Mouse (Mus musculus) kidney, embryonic 14.5 days (tissue): ENCODE measurements around the gene Plvap. TPM values are rescaled to one million over a fixed set of nuclear protein-coding genes. Genes with fewer than 3 reads are reported as not detected.
"Not testable (repeated sequence)": the region's sequence is repeated elsewhere in the genome, so short reads cannot be mapped to it uniquely, and the experiment has no call there.

Experiments
- ATAC-seq: fragments of 200-750 bp; cut with Nextera tagmentation; 2 replicates; pipeline ENCODE4 v1.8.0; 2017; ENCODE audit warnings: moderate number of reproducible peaks, mild to moderate bottlenecking, moderate TSS enrichment, moderate library complexity; ENCODE audit not compliant: low FRiP score, low TSS enrichment
- H3K27ac ChIP-seq: fragments of 300-500 bp; sonication (generic); 2 replicates; pipeline ENCODE4 v1.5.1; 2014; ENCODE audit warnings: low read depth, mild to moderate bottlenecking, low read length, moderate library complexity, mixed read lengths
- H3K27me3 ChIP-seq: fragments of 300-500 bp; sonication (generic); 2 replicates; pipeline ENCODE4 v1.6.1; 2014; ENCODE audit warnings: mild to moderate bottlenecking, low read length; ENCODE audit not compliant: control insufficient read depth, insufficient read depth
- H3K36me3 ChIP-seq: fragments of 300-500 bp; sonication (generic); 2 replicates; pipeline ENCODE4 v1.6.1; 2014; ENCODE audit warnings: low read length, mixed read lengths; ENCODE audit not compliant: control insufficient read depth, insufficient read depth
- H3K4me1 ChIP-seq: fragments of 300-500 bp; sonication (generic); 2 replicates; pipeline ENCODE4 v1.6.1; 2014; ENCODE audit warnings: low read length, mixed read lengths; ENCODE audit not compliant: control insufficient read depth, insufficient read depth
- H3K4me2 ChIP-seq: fragments of 300-500 bp; sonication (generic); replicated peaks from 2 replicates; pipeline ENCODE4 v1.6.1; 2014; ENCODE audit warnings: low read depth, mild to moderate bottlenecking, low read length
- H3K4me3 ChIP-seq: fragments of 300-500 bp; sonication (generic); 2 replicates; pipeline ENCODE4 v1.5.1; 2014; ENCODE audit warnings: mild to moderate bottlenecking, low read length
- H3K9ac ChIP-seq: fragments of 300-500 bp; sonication (generic); 2 replicates; pipeline ENCODE4 v1.6.1; 2014; ENCODE audit warnings: low read depth, mild to moderate bottlenecking, low read length, moderate library complexity
- H3K9me3 ChIP-seq: fragments of 300-500 bp; sonication (generic); 2 replicates; pipeline ENCODE4 v1.6.1; 2016; ENCODE audit warnings: low read length; ENCODE audit not compliant: control insufficient read depth
- WGBS: fragments of 180-500 bp; shearing (Covaris S2); extraction: QIAGEN DNeasy Blood & Tissue Kit; methylation state at CpG from one replicate; pipeline ENCODE4 v1.1.7; 2014; 5-methylcytosine and 5-hydroxymethylcytosine counted together
- polyA plus RNA-seq: library from polyadenylated mRNA; unstranded; fragments of >200 nt; fragmentation: Nextera tagmentation; extraction: Ambion mirVana; gene quantifications from 2 replicates; pipeline ENCODE4 v1.2.1, GENCODE M21; 2014

Plvap gene
- polyA plus RNA-seq, 1 experiment from 2014 or later: 123 TPM

GRCm38 (mm10) chr8:71530735-71531467 lies 19.3 kb upstream of the Plvap start:
- ATAC-seq, H3K9me3 ChIP-seq, H3K4me3 ChIP-seq, H3K4me2 ChIP-seq, H3K27me3 ChIP-seq, H3K36me3 ChIP-seq, H3K9ac ChIP-seq: not testable (repeated sequence)
- Histone ChIP-seq H3K4me1 (peaks cover 18% of the 10 kb centered on the region; the same call in 1 of the 2 replicates), H3K27ac (0 out of 2 replicates have a peak overlapping the region, but pooled peaks have one; percentile 7)
- 64% methylated on average over 5 of the region's 12 CpGs for WGBS

GRCm38 (mm10) chr8:71528362-71529073 lies 17.0 kb upstream of the Plvap start:
- WGBS: 82% methylated on average over 11 of the region's 11 CpGs
- H3K9me3 ChIP-seq: no peaks in the 10 kb centered on the region
- H3K4me1 ChIP-seq: peaks cover 19% of the 10 kb centered on the region; the same call in 1 of the 2 replicates
- no peak overlapping the region for H3K9ac ChIP-seq
- peak overlapping the region; percentile 69; the same call in 1 of the 2 replicates for H3K27ac ChIP-seq
- H3K4me3 ChIP-seq: no peak overlapping the region
- H3K4me2 ChIP-seq: no peak overlapping the region
- no peak for ATAC-seq
- no peaks in the 10 kb centered on the region for H3K36me3 ChIP-seq
- peaks cover 22% of the 10 kb centered on the region for H3K27me3 ChIP-seq

DNA sequence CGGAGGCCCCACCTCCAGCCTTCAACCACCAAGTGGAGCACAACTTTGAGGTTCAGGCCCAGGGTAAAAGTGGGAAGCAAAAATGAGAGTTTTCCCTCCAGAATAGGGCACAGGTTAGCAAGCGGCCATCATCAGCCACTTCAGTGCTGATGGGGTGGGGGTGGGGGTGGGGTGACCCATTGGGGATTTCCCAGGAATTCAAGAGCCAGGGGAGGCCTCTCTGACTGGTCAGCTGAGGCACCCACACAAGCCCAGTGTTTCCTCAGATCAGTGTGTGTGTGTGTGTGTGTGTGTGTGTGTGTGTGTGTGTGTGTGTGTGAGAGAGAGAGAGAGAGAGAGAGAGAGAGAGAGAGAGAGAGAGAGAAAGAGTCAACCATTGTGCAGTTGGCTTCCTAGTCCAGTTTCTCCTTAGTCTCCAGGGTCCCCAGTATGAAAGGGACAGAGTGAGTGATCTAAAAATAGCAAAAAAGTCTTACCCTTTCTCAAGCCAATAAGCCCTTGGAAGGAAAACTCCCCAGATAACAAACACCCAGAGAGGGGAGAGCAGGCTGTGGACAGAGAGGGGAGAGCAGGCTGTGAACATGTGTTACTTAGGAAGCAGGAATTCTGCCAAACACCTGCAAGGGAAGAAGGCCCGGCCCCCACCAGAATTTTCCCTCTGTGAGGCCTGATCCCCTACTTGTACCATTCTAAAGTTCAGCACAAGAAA lies 15.8 kb upstream of the Plvap start:
- Histone ChIP-seq H3K9me3 (no peaks in the 10 kb centered on the region), H3K4me3 (no peak overlapping the region), H3K27ac (peak overlapping the region; percentile 31), H3K4me2 (no peak overlapping the region), H3K27me3 (peaks cover 22% of the 10 kb centered on the region), H3K4me1 (peaks cover 19% of the 10 kb centered on the region; the same call in 1 of the 2 replicates), H3K9ac (no peak overlapping the region), H3K36me3 (no peaks in the 10 kb centered on the region)
- WGBS: 59% methylated on average over 3 of the region's 3 CpGs
- no peak for ATAC-seq

GRCm38 (mm10) chr8:71526272-71526671 lies 14.7 kb upstream of the Plvap start:
- no peak overlapping the region for H3K4me3 ChIP-seq
- H3K9ac ChIP-seq: no peak overlapping the region
- H3K36me3 ChIP-seq: no peaks in the 10 kb centered on the region
- H3K27me3 ChIP-seq: peaks cover 22% of the 10 kb centered on the region
- peaks cover 19% of the 10 kb centered on the region; the same call in 1 of the 2 replicates for H3K4me1 ChIP-seq
- no peaks in the 10 kb centered on the region for H3K9me3 ChIP-seq
- 21% methylated on average over 6 of the region's 6 CpGs for WGBS
- ATAC-seq: no peak
- no peak overlapping the region for H3K4me2 ChIP-seq
- peak overlapping the region; percentile 15; the same call in 1 of the 2 replicates for H3K27ac ChIP-seq

DNA sequence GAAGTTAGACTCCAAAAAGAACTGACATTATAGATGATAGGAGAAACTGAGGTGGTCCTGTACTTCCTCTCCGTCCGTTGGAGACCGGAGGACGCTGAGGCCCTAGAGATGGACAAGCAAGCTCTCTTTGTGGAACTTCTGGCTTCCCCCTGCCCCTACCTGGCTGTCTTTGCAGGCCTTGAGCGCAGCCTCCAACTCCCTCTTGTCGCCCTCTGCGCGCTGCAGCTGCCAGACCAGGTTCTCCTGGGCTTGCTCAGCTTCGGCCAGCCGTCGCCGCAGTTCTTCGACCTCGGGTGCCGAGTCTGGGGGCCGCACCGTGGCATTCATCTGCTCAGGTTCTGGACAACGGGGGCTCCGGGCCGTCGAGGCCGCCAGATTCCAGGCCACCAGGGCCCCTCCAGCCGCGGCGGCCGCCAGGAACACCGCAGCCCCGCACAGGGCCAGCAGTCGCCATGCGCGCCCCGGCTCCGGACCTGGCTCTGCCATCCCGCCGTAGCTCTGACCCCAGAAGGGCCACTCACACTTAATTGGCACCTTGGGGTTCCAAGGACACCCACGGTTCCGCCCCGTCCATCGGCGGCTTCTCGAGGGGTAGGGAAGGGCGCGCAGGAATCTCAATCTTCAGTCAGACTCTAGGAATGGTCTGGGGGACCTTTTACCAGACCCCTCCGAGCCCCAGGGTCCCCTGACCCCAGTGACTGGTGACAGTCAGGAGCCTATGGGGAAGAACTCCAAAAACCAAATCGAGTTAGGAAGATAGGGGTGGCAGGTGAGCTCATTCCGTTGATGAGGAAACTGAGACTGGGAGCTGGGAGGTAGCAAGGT lies 13.9 kb upstream of the Plvap start, which contains the start of gene Ccdc194:
Gene Ccdc194, minus strand, starts transcription at position 486 of the 825 bp plus-strand sequence.
- peak within 1 kb of the TSS; percentile 51 for H3K9ac ChIP-seq
- H3K36me3 ChIP-seq: no peaks in the 10 kb centered on the region
- peak within 1 kb of the TSS; percentile 15; the same call in 1 of the 2 replicates for H3K27ac ChIP-seq
- no peak for ATAC-seq
- peaks cover 15% of the 10 kb centered on the region; the same call in 1 of the 2 replicates for H3K4me1 ChIP-seq
- peak within 1 kb of the TSS; percentile 35 for H3K4me2 ChIP-seq
- H3K9me3 ChIP-seq: no peaks in the 10 kb centered on the region
- H3K27me3 ChIP-seq: peaks cover 22% of the 10 kb centered on the region
- H3K4me3 ChIP-seq: peak within 1 kb of the TSS; percentile 17
- WGBS: 9% methylated on average over 46 of the region's 46 CpGs

DNA sequence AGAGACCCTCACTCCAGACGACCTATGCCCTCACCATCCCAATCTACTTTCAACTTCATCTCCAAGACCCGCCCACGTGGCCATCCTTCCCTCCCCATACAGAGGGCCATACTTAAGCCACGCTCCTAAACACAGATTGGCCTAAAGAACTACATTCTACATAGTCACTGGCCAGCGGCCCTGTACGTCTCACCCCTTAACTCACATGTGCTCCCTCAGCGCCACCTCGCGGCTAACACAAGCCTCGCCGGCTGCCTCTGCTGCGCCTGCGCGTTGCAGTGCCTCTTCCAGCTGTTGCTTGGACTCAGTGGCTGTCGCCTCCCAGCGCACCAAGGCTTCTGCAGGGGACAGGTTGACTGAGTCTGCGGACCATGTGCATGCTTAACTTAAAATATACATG lies 10.1 kb upstream of the Plvap start:
- Histone ChIP-seq H3K27me3 (peaks cover 20% of the 10 kb centered on the region), H3K4me1 (peaks cover 9% of the 10 kb centered on the region; the same call in 1 of the 2 replicates), H3K27ac (no peak overlapping the region), H3K4me2 (0 out of 2 replicates have a peak overlapping the region, but pooled peaks have one; percentile 5), H3K36me3 (no peaks in the 10 kb centered on the region), H3K4me3 (no peak overlapping the region), H3K9ac (no peak overlapping the region), H3K9me3 (no peaks in the 10 kb centered on the region)
- peak; percentile 85 for ATAC-seq
- 3% methylated on average over 17 of the region's 17 CpGs for WGBS

GRCm38 (mm10) chr8:71519037-71519825 lies 7.7 kb upstream of the Plvap start:
- H3K36me3 ChIP-seq, ATAC-seq: not testable (repeated sequence)

More at GRCm38 (mm10) chr8:71519037-71519825, 7.7 kb upstream of the Plvap start:
- H3K4me1 ChIP-seq, H3K27me3 ChIP-seq, H3K9ac ChIP-seq, H3K4me3 ChIP-seq, H3K27ac ChIP-seq, H3K4me2 ChIP-seq, H3K9me3 ChIP-seq: not testable (repeated sequence)
- 49% methylated on average over 9 of the region's 10 CpGs for WGBS
